Mouse (Mus musculus): ENCODE results near the gene Capn12. TPM values are rescaled to one million over a fixed set of nuclear protein-coding genes. Genes with fewer than 3 reads are reported as not detected.
"Not testable (repeated sequence)": the region's sequence is repeated elsewhere in the genome, so short reads cannot be mapped to it uniquely, and the experiment has no call there.

Gene Capn12
- polyA plus RNA-seq, 3 experiments from 2014 or later = 0.15 TPM; not detected in 2

DNA sequence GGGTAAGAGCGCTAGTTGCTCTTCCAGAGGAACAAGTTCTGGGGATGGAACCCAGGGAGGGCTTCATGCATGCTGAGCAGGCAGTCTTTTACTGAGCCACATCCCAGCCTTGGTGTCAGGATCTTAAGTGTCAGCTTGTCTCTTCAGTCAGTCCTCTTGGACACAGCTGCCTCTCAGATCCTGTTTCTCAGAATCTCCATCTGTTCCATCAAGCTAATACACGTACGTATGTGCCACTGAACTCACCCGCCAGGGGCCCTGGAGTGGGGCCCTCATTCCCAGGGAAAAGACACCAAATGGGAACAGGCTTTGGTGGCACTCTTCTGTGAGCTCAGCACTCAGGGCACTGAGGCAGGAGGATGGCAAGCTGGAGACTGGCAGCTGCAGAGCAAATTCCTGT lies 3.4 kb upstream of the Capn12 start:
- no peak for ATAC-seq

- no peak for ATAC-seq
Measured at GRCm38 (mm10) chr7:28879606-28880005, 1.6 kb upstream of the Capn12 start.

DNA sequence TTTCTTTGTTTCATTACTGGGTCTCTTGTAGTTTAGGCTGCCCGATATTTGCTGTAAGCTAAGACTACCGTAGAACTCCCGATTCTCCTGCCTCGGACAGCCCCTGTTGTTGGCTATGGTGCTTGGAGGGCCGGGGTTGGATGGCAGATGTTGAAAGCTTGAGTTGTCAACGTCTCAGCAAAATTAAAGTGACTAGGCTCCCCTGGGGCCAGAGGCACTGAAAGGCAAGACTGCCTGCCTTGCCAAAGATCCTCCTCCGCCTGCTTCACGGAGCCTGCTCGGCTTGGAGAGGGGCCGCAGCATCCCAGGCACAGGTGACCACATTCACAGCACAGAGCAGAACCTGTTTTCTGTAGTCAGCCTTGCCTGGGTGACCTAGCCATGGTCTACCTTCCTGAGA lies 668 bp upstream of the Capn12 start:
- no peak for ATAC-seq

GRCm38 (mm10) chr7:28883039-28883438 lies 1.8 kb downstream of the Capn12 start:
- no peak for ATAC-seq

GRCm38 (mm10) chr7:28883704-28884103 lies 2.5 kb downstream of the Capn12 start:
- ATAC-seq = not testable (repeated sequence)

GRCm38 (mm10) chr7:28886486-28886885 lies 5.3 kb downstream of the Capn12 start:
- ATAC-seq = no peak

- ATAC-seq = no peak
Measured at GRCm38 (mm10) chr7:28888701-28889161, 7.5 kb downstream of the Capn12 start.

DNA sequence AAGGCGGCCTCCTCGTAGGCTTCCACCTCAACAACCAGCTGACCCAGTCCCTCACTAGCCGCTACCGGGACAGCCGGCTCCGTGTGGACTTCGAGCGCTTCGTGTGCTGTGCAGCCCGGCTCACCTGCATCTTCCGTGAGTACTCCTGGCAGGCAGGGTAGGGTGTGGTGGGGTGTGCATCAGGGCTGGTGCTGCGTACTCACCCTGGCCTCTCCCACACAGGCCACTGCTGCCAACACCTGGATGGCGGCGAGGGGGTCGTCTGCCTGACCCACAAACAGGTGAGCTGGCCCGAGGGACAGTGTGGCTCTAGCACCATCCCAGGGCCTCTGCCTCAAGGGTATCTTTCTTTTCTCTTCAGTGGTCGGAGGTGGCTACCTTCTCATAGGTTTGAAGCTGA lies 11.4 kb downstream of the Capn12 start:
- no peak for ATAC-seq

- no peak for ATAC-seq
Measured at GRCm38 (mm10) chr7:28893643-28894265, 12.5 kb downstream of the Capn12 start.

DNA sequence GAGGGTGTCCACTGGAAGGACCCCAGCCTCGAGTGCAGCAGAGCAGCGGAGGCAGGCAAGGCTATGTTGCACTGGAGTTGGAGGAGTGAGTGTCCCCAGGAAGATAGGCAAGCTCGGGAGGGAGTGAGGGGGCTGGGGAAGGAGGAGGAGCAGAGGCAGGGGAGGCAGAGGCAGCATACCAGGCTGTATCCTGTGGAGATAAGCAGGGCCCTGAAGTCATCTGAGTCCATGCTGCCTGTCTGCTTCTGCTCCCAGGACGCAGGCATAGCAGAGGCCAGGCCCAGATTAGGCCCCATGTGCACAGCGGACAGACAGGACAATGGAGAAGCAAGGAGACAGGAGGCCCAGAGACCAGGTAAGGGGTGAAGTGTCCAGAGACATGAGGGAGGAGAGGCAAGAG lies 13.7 kb downstream of the Capn12 start:
- ATAC-seq = no peak

DNA sequence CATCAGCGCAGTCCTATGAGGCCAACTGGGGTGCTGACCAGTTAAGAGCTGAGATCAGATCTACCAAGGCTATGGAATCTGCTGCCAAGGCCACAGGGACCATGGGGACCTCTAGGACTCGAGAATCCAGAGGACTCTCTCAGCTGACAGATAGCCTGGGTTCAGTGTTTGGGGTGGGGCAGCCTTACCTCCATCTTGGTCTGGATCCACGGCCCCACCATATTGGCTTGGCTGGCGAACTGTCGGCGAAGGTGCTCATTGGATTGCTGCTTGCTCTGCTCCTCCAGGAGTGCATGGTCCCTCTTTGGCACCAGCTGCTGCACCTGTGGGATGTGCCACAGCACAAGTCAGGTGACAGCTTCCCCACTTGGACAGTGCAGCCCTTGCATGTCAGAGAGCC lies 16.4 kb downstream of the Capn12 start:
- no peak for ATAC-seq

- ATAC-seq = no peak
Measured at GRCm38 (mm10) chr7:28899972-28900371, 18.8 kb downstream of the Capn12 start.

DNA sequence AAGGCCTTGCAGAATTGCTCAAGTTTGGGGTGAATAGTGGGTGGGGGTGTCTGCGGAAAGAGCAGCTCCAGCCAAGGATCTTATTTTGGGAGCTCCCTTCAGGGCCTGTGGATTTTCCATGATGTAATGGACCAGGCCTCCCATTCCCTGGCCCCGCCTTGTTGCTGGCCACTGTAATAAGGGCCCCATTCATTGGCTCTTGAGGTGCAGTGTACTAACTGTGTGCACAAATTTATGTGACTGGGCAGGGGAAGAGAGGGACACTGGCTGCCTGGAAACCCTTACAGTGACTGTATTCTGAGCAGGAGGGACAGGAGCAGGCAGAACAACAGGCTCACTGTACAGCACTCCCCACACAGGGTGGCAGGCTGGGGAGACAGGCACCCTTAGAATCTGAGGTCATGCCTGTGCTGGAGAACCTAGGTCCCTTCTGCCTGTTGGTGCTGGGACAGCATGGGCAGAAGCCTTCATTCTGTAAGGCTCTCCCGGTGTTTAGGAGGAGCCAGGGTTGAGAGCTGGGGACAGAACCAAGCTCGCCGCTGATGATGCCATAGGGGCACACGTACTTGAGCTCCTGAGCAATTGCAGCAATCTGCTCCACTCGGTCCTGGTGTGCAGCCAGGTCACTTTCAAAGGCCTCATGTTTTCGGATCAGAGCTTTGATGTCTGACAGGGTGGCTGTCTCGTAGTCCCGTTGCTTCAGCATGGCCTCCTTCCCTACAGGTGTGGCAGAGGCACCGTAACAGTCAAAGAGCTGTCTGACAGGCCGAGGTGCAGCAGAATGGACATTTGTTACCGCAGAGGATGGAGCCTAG lies 20.3 kb downstream of the Capn12 start:
- ATAC-seq = no peak

- no peak for ATAC-seq
Measured at GRCm38 (mm10) chr7:28902180-28902579, 21.0 kb downstream of the Capn12 start.

DNA sequence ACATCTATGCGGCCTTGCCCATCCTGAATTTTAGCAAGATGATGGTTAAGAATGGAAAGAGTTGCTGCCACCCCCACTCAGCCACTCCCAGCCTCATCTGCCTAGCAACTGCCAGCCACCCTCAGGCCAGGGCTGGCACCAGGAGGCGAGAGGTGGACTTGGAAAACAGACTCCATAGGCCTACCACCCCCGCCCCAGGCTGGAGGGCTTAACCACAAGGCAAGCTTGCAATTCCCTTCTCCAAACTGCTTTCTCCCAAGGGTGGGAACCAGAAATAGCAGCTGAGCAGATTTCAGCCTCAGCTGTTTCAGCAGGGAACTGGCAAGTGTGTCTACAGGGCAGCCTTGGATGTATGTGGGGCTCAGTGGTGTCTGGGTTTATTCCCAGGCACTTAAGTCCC lies 21.6 kb downstream of the Capn12 start:
- no peak for ATAC-seq

- no peak for ATAC-seq
Measured at GRCm38 (mm10) chr7:28903778-28904177, 22.6 kb downstream of the Capn12 start.

- ATAC-seq = no peak
Measured at GRCm38 (mm10) chr7:28907195-28907594, 26.0 kb downstream of the Capn12 start.

DNA sequence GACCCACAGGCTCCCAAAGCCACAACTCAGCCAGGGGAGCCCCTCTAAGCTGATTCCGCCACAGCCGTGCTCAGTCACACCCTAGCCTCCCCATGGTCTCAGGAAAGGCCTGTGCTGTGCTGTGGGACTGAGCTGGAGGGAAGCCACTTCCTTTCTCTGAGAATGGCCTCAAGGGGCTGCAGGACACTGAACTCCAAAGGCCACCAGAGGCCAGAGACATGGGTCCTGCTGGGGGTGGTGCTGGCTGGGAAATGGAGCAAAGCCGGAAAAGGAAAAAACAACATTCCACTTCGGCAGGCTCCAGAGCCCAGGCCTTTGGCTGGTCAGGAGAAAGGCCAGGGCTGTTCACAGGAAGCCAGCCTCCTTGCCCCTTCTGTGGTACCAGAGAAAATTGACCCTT lies 30.4 kb downstream of the Capn12 start:
- ATAC-seq = no peak

DNA sequence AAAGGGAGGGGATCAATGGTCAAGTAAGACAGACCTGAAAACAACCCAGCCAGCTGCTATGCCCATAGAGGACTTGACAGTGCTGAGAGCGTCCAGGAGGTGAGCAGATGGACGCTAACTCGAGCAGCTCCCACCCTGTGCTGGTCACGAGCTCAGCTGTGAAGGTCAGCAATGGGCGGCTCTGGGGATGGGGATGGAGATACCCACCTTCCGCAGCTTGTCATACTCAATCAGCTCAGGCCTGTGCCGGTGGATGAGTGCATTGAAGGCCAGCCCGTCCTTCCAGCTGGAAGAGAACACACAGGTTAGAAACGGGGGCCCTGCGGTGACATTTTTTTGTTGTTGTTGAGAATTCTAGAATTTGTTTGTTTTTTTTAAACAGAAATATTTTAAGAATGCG lies 31.9 kb downstream of the Capn12 start:
- ATAC-seq = no peak

DNA sequence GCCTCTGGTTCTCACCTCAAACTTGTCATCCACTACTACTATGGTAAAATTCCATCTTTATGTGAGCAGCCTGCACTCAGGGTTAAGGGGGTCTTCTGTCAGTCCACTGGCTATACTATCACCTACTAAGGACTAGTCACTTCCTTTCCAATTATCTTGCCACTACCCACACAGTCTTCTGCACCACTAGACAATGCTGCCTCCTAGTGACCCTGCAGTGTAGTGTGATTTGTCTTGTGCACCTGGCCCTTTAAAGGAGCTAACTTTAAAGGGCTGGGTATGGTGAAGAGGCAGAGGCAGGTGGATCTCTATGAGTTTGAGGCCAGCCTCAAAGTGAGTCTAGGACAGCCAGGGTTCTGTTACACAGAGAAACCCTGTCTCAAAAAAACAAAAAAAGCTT lies 35.3 kb downstream of the Capn12 start:
- ATAC-seq = peak; percentile 52

DNA sequence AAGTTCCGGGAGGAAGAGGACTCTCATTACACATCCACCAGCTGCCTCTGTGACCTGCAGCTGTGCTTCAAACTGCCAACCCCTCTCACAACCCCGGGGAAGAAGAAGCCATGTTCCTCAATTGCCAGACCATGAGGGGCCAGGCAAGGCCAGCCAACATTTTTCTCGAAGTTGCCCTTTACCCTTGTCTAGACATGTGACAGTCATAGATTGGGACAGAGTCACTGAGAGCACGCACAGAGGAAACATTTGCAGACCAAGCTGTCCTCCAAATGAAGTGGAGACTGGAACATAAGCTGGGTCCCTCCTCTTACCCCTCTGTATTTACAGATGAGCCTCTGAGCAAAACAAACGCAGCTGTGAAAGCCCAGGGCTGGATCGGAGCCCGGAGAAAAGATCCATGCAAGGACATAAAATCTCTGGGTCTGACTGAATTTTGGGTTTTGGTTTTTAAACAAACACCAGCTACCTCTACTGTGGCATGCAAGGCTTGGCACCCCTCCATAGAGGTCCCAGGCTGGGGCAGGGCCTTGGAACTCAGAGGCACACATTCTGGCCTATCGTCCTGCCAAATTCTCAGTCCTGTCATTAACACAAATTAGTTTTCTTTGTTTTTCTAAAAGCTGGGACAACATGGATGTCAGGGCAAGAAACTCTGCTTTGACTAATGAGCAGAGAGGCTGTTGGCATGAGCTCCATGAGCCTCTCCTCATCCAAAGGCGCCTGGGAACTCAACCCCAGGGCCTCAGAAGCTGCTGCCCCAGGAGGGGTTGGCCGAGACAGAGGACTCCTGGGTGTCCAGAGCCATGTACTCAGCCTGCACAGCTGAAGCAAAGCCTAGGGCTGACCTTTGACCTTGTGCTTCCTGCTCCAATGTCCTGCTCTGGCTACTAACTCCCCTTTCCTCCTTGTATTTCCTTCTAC lies 36.5 kb downstream of the Capn12 start:
- no peak for ATAC-seq

GRCm38 (mm10) chr7:28918540-28918939 lies 37.3 kb downstream of the Capn12 start:
- no peak for ATAC-seq

DNA sequence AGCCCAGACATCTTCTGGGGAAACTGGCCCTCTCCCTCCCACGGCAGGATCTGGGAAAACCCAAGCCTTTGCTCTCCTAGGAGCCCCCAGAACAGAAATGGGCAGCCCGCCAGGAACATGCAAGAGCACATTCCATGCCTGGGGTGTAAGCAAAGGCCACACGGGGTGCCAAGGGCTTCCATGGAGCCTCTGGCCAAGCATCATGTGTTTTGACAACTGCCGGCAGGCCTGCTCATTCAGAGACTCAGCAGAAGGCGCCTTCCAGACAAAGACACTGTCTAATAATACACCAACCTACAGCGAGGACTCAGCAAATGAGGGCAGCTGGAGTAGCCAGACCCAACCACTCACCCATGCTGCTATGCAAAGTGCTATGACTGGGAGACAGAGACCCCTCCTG lies 38.6 kb downstream of the Capn12 start:
- no peak for ATAC-seq
